8 mouse cellular contexts compared by ENCODE assay signal in the genomic region with DNA sequence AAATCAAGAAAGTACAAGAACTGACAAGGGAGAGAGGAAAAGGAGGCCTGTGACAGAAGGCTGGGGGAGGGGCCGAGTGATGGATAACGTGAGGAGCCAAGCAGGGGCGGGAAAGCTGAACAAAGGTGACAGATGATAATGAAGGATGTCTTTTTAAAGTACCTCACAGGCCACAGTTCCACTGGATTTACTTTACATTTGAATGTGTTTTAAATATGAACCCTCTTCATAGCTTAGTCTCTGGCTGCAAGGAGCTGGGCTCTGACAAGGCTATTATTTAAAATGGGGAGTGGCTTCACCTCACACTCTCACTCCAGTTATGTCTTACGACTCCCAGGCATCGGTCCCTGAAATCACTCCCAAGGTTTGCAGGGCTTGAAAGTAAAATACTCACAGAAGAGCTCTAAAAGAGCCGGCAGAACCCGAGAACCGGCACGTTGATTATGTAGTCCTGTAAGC.
DNase-seq lines count a peak whose midpoint lies in the region; ATAC-seq lines count a peak whose summit lies in the region.

No protein-coding gene starts in this region.

- WGBS in heart, embryonic 10.5 days: 3% methylated on average over 9 of the region's 9 CpGs
- 2% methylated on average over 9 of the region's 9 CpGs for WGBS in hindbrain, embryonic 10.5 days
- WGBS in midbrain, embryonic 14.5 days: under 1% methylated on average over 9 of the region's 9 CpGs

- ATAC-seq in midbrain, embryonic 14.5 days (ENCODE audit: low FRiP score, low TSS enrichment): peak; percentile 32; the same call in 1 of the 2 replicates
- no peak for ATAC-seq in frontal cortex, adult (ENCODE audit: low TSS enrichment)

- H3K4me2 ChIP-seq in midbrain, embryonic 14.5 days (ENCODE audit: low read length): peak overlapping the region; percentile 70

- no peaks in the 10 kb centered on the region for H3K9me3 ChIP-seq in heart, embryonic 10.5 days
- H3K9me3 ChIP-seq in hindbrain, embryonic 10.5 days: no peaks in the 10 kb centered on the region
- no peaks in the 10 kb centered on the region for H3K9me3 ChIP-seq in midbrain, embryonic 14.5 days (ENCODE audit: control insufficient read depth, low read length)

- H3K27me3 ChIP-seq in heart, embryonic 10.5 days (ENCODE audit: insufficient read depth, poor library complexity, severe bottlenecking): peaks cover 19% of the 10 kb centered on the region; the same call in 1 of the 2 replicates
- peaks cover 38% of the 10 kb centered on the region for H3K27me3 ChIP-seq in hindbrain, embryonic 10.5 days (ENCODE audit: insufficient read depth, poor library complexity, severe bottlenecking)
- peaks cover 3% of the 10 kb centered on the region; the same call in 1 of the 2 replicates for H3K27me3 ChIP-seq in midbrain, embryonic 14.5 days (ENCODE audit: control insufficient read depth, insufficient read depth, low read length)

- H3K9ac ChIP-seq in midbrain, embryonic 14.5 days (replicated peaks; ENCODE audit: low read length): peak overlapping the region; percentile 52

- H3K4me1 ChIP-seq in heart, embryonic 10.5 days: no peaks in the 10 kb centered on the region
- peaks cover 56% of the 10 kb centered on the region for H3K4me1 ChIP-seq in hindbrain, embryonic 10.5 days (replicated peaks)
- peaks cover 20% of the 10 kb centered on the region; the same call in 1 of the 2 replicates for H3K4me1 ChIP-seq in midbrain, embryonic 14.5 days (ENCODE audit: control insufficient read depth, insufficient read depth, low read length)

- intact Hi-C loops in left cerebral cortex, postnatal 25 days (cut with DNase I): loop anchor here (5.0 to 10.0 kb wide), 6 partner anchors 109 to 1069 kb away; a partner anchor contains a TSS

- no peak for DNase-seq in heart, embryonic 10.5 days (ENCODE audit: low spot score)
- DNase-seq in heart, adult 18-20 months: no peak
- peak; percentile 40 for DNase-seq in cerebellum, adult 9-10 months
- peak; percentile 65 for DNase-seq in hindbrain, embryonic 10.5 days (ENCODE audit: low spot score)
- peak; percentile 73 for DNase-seq in midbrain, embryonic 14.5 days
- no peak for DNase-seq in urinary bladder, postnatal 25 days (ENCODE audit: low spot score)
- no peak for DNase-seq in left cerebral cortex, postnatal 25 days (ENCODE audit: low spot score in 2 of 2)

- no peak overlapping the region for H3K27ac ChIP-seq in heart, embryonic 10.5 days
- H3K27ac ChIP-seq in hindbrain, embryonic 10.5 days: peak overlapping the region; percentile 90
- peak overlapping the region; percentile 76 for H3K27ac ChIP-seq in midbrain, embryonic 14.5 days (replicated peaks; ENCODE audit: low read depth, low read length)

- peak overlapping the region; percentile 57 for H3K4me3 ChIP-seq in heart, embryonic 10.5 days
- peak overlapping the region; percentile 53 for H3K4me3 ChIP-seq in hindbrain, embryonic 10.5 days
- peak overlapping the region; percentile 36 for H3K4me3 ChIP-seq in midbrain, embryonic 14.5 days (replicated peaks; ENCODE audit: low read depth, low read length)

- no peaks in the 10 kb centered on the region for H3K36me3 ChIP-seq in heart, embryonic 10.5 days
- H3K36me3 ChIP-seq in hindbrain, embryonic 10.5 days: no peaks in the 10 kb centered on the region
- H3K36me3 ChIP-seq in midbrain, embryonic 14.5 days (ENCODE audit: control insufficient read depth, insufficient read depth, low read length): no peaks in the 10 kb centered on the region

Comparison
In these comparisons a context has a peak if more than half of its experiments do, and no peak if none do; other contexts are left out.
1. DNase-seq: peak in cerebellum, adult 9-10 months (single experiment), hindbrain, embryonic 10.5 days (single experiment) and midbrain, embryonic 14.5 days (single experiment); none in heart, embryonic 10.5 days (single experiment), heart, adult 18-20 months (0 of 2), urinary bladder, postnatal 25 days (single experiment) and left cerebral cortex, postnatal 25 days (0 of 2).
2. Peak in every context shown above with its lines, with median percentiles within 50 percentile points of each other: H3K4me3 ChIP-seq.